Mouse (Mus musculus): ENCODE data around the gene Magi2.

Gene Magi2

GRCm38 (mm10) chr5:20056074-20056842 lies 829.4 kb downstream of the Magi2 start:
- TF ChIP-seq GATA4 (IDR thresholded peaks at IDR 0.05; ENCODE audit: insufficient replicate concordance, low read length) = no peak

DNA sequence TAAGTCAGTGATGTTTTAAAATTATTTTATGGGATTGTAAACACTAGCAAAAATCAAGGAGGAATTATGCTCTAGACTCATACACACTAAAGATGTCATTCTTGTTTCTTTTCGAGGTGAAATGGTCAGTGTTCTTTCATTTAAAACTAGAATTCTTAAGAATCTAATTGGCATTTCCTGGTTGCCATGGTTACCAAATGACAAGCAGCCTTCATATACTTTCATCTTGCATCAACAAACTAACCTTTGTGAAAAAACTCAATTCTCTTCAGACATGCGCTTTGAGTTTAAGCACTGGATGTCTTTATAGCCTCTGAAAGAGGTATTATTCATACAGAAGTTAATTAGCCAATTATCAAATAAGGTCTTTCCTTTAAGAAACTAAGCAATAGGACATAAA lies 830.0 kb downstream of the Magi2 start:
- TF ChIP-seq GATA4 (IDR thresholded peaks at IDR 0.05; ENCODE audit: insufficient replicate concordance, low read length) = no peak

DNA sequence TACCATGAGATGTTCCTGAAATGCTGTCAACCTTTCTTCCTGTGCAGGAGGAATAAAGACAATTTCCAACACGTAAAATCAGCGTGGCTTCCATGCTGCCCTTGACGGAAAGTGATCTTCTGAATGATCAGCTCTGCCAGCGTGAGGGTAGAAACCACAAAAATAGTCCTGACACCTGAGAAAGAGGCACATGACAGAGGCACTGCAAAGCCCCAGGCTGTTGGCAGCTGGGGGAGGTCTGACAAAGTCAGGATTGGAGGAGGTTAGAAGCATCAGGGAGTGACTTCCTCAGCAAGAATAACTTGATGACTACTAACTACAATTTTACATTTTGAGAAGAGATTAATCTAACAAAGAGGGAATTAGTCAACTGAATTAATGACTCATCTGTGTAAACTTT lies 835.2 kb downstream of the Magi2 start:
- TF ChIP-seq GATA4 (IDR thresholded peaks at IDR 0.05; ENCODE audit: insufficient replicate concordance, low read length) = no peak

DNA sequence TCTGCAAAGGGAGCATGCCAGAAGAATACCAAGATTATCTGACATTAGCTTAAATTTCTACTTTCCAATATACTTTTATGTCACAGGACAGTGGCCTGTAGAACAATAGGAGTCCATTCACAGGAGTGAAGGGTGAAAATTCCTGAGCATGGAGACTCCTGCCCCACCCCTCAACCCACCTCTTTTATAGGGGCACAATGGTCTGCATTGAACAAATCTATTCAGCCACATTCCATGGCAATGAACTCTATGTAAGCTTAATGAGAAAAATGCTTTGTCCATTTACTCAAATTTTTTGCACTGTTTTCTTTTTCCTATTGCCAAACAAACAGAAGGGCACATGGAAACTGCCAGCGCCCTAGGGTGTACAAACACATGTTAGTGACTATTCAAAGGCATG lies 838.2 kb downstream of the Magi2 start:
- no peak for TF ChIP-seq GATA4 (IDR thresholded peaks at IDR 0.05; ENCODE audit: insufficient replicate concordance, low read length)

DNA sequence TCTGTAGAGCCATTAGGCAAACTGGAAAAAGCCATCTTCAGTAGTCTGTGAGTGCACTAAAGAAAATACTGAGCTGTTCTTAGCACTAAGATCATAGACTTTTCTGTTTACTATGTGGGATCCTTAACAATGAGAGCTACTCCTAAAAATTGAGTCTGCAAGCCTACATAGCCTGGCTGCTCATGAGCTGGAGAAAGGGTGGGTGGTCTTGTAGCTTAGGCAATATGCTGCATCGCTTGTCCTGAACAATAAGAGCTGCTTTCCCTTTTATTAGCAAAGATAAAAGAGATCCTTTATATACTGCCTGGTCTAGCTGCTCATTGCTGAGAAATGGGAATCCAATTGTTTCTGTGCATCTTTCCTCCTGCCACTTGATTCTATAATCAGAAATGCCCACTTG lies 841.7 kb downstream of the Magi2 start:
- no peak for TF ChIP-seq GATA4 (IDR thresholded peaks at IDR 0.05; ENCODE audit: insufficient replicate concordance, low read length)

- no peak for TF ChIP-seq GATA4 (IDR thresholded peaks at IDR 0.05; ENCODE audit: insufficient replicate concordance, low read length)
Observed at GRCm38 (mm10) chr5:20068921-20069486, 842.2 kb downstream of the Magi2 start.

DNA sequence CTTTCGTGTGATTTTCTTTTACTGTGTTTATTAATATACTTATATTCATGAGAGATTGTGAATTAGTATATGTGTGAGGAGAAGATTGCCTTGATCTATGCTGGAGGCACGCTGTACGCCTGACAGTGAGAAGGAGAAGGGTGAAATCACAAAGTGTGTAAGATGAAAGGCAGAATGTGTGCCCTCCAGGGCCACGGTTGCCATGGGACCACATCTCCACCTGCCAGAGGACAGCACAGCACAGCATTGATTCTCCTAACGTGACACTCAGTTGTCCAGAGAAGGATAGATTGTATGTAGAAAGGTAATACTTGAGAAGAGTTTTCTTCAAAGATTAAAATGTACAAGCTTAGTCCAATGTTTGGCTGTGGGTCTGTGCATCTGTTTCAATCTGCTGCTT lies 847.3 kb downstream of the Magi2 start:
- TF ChIP-seq GATA4 (IDR thresholded peaks at IDR 0.05; ENCODE audit: insufficient replicate concordance, low read length) = no peak

- no peak for TF ChIP-seq GATA4 (IDR thresholded peaks at IDR 0.05; ENCODE audit: insufficient replicate concordance, low read length)
Observed at GRCm38 (mm10) chr5:20074867-20075266, 848.0 kb downstream of the Magi2 start.

- no peak for TF ChIP-seq GATA4 (IDR thresholded peaks at IDR 0.05; ENCODE audit: insufficient replicate concordance, low read length)
Observed at GRCm38 (mm10) chr5:20078931-20079330, 852.1 kb downstream of the Magi2 start.

DNA sequence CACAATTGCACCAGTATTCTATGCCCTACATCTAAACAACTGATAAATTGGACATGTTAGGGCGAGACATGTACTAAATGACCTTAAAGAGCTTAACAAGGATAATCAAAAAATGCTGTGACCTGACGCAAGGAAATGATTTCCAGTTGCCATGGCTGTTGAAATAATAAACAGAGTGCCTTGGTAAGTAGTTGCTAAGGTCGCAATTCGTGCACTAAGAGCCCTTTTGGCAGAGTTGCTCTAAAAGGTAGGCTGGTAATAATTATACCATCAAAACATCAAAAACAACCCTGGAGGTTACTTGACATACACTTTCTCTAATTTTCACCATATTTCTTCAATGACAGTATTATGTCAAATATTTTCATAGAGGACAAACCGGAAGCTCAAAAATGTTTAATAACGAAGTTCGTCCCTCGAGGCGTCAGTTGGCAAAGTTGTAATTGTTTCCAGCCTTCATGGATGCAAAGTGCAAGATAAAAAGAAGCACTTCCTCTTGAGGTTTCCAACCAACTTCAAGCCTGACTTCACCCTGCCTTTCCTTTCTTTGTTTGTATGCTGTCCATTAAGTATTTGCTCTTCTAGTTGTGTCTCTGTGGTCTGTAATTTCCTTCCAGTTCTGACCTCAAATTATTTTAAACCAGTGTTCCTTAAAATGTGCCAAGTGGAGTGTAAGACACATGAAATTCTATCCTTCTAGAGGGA lies 853.9 kb downstream of the Magi2 start:
- TF ChIP-seq GATA4 (IDR thresholded peaks at IDR 0.05; ENCODE audit: insufficient replicate concordance, low read length) = no peak

GRCm38 (mm10) chr5:20082368-20082767 lies 855.5 kb downstream of the Magi2 start:
- TF ChIP-seq GATA4 (IDR thresholded peaks at IDR 0.05; ENCODE audit: insufficient replicate concordance, low read length) = no peak

DNA sequence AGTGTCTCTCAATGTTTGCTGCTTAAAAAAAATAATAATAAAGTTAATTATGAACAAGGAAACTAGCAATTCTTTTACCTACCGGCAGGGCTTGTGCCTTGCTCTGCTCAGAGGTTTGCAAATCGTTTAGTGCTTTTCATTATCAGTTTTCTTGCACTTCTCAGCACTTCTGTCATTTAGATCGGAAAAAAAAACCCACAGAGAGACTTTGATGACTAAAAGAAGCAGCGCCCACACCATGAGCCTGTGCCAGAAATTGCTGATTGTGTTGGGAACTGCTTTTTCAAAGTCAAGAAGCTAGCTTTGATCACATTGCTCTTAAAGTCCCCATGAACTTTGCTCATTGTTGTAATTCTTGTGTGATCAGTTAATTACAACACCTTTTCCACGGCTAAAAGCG lies 860.2 kb downstream of the Magi2 start:
- TF ChIP-seq GATA4 (IDR thresholded peaks at IDR 0.05; ENCODE audit: insufficient replicate concordance, low read length) = no peak

DNA sequence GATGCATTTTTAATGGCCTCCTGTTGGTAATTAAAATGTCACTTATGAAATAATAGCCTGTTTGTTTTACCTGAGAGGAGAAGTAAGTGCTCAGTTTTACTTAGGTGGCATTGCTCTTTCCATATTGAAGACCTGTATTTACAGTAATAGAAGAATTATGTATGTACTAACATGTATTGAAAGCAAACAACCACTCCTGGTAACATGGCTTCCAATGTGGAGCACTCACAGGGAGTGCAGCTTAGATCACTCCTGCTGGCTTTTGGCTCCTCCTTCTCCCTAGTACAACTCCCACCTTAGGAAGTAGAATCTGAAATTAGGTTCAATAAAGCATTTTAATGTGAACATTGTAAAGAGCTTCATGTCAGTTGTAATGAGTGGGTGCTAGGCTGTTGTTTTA lies 877.0 kb downstream of the Magi2 start:
- TF ChIP-seq GATA4 (IDR thresholded peaks at IDR 0.05; ENCODE audit: insufficient replicate concordance, low read length) = no peak

DNA sequence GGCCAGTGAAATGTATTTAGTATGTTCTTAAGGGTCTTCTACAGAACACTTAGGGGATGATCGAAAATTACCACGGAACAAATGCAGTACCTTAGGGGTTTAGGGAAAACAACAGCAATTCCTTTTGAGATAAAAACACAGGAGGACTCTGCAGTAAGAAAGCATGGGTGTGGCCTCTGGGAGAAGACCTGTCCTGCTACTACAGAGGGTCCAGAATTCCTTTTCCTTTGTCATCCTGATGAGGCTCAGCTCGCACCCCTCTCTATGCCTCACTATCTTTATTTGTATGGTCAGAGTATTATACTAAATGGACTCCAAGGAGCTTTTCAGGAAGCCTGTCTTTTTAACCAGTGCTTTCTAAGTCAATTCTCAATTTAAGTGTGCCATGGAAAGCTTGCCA lies 877.7 kb downstream of the Magi2 start:
- TF ChIP-seq GATA4 (IDR thresholded peaks at IDR 0.05; ENCODE audit: insufficient replicate concordance, low read length) = no peak

DNA sequence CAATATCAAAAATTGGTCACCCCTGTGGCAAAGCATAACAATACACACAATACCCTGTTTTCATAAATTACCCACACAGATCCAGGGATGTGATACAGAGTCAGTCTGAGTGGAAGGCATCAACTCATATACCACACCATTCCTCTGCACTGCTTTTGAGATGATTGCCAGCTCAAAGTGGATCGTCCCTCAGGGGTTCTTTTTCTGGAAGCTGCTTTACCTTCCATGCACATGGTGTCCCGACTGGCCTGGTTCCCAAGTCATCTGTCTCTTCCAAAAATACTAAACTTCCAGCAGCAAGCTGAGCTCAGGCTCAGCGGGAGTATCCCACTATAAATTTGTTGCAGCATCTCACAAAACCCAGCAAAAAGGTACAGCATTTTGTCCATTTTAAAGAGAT lies 882.7 kb downstream of the Magi2 start:
- no peak for TF ChIP-seq GATA4 (IDR thresholded peaks at IDR 0.05; ENCODE audit: insufficient replicate concordance, low read length)

GRCm38 (mm10) chr5:20117156-20117555 lies 890.3 kb downstream of the Magi2 start:
- no peak for TF ChIP-seq GATA4 (IDR thresholded peaks at IDR 0.05; ENCODE audit: insufficient replicate concordance, low read length)

Measured in liver, adult (tissue).